Mouse (Mus musculus) limb, embryonic 10.5 days (tissue): ENCODE measurements at regions not wholly inside any gene's neighbourhood (a gene's known extent, or its start where the extent isn't known, plus 50 kb on each side); places are given as distances from the start of the nearest gene placed in this dataset.

ENCODE experiments used
- DNase-seq: peaks from one replicate; pipeline ENCODE4 v3.0.0-alpha.2; 2017; ENCODE audit warnings: low spot score
- H3K27ac ChIP-seq: fragments of 300-500 bp; sonication (generic); 2 replicates; pipeline ENCODE4 v1.5.1; 2016; ENCODE audit warnings: mild to moderate bottlenecking
- H3K27me3 ChIP-seq: fragments of 300-500 bp; sonication (generic); 2 replicates; pipeline ENCODE4 v1.6.1; 2016; ENCODE audit warnings: low read depth, mild to moderate bottlenecking; ENCODE audit not compliant: poor library complexity, severe bottlenecking
- H3K36me3 ChIP-seq: fragments of 300-500 bp; sonication (generic); 2 replicates; pipeline ENCODE4 v1.6.1; 2016; ENCODE audit warnings: mild to moderate bottlenecking, moderate library complexity
- H3K4me1 ChIP-seq: fragments of 300-500 bp; sonication (generic); 2 replicates; pipeline ENCODE4 v1.6.1; 2016
- H3K4me3 ChIP-seq: fragments of 300-500 bp; sonication (generic); 2 replicates; pipeline ENCODE4 v1.5.1; 2016; ENCODE audit warnings: mild to moderate bottlenecking, moderate library complexity
- H3K9me3 ChIP-seq: fragments of 300-500 bp; sonication (generic); replicated peaks from 2 replicates; pipeline ENCODE4 v1.6.1; 2016; ENCODE audit warnings: mild to moderate bottlenecking
- WGBS: fragments of 180-500 bp; shearing (Covaris S2); methylation state at CpG from one replicate; pipeline ENCODE4 v1.1.7; 2016; 5-methylcytosine and 5-hydroxymethylcytosine counted together

DNA sequence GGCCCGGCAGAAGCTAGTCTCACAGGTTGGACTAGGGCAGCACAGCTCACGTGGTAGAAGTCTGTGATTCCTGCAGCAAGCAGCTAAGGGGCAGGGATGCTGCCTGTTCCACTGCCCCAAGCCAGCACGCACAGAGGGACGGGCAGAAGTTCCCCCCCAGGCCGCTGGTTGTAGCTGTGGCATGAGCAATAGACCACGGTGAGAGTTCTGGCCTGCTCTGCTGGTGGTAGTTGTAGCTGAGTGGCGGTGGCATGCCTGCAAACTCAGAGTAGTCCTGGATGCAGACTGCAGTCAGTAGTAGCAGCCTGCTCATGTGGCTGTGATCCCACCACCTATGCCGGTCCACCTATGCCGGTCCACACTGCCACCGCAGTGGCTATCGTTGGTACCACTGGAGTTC lies 71.5 kb upstream of the Rpl39l start:
- WGBS: 94% methylated on average over 11 of the region's 11 CpGs
- no peaks in the 10 kb centered on the region for H3K9me3 ChIP-seq
- no peaks in the 10 kb centered on the region for H3K4me1 ChIP-seq
- no peak for DNase-seq
- H3K36me3 ChIP-seq: no peaks in the 10 kb centered on the region
- no peak overlapping the region for H3K27ac ChIP-seq
- H3K4me3 ChIP-seq: no peak overlapping the region
- H3K27me3 ChIP-seq: no peaks in the 10 kb centered on the region

DNA sequence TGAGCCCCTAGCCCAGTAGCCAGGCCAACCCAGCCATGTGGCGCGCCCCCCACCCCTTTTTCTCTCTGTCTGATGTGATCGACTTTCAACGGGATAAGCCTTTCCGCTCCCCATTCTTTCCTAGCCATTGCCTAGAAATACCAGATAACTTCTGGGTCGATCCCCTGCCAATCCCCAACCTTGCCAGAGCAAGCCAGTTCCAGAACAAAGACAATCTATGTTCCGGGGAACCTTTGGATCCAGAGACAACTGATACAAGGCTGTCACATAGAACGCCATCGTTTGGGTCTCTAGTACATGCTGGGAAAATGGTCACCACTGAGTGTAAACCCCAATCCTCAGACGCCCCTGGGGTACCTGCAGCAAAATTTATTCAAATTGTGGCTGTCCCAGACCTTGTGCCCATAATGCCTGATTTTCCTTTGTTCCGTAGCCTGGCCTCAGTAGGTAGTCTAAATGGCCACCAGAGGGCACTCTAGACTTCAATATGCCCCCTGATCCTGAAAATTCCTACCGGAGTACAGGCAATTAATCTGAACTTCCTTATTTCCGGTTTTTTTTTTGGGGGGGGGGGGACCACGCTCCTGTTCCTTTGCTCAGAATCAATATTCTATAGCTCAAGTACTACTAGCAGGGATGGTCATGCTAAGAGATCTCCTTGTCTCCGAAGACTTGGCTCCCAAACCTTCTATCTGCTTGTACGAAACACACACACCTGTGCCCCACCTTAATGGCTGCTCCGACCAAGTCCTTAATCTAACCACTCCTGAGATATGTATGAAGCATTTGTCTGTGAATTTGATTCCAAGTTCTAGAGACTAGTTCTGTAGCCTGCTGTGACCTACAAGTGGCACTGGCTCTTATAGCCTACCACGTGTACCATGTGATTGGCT lies 81.3 kb upstream of the Rpl39l start:
- Histone ChIP-seq H3K36me3 (no peaks in the 10 kb centered on the region), H3K27ac (peak overlapping the region; percentile 75; the same call in 1 of the 2 replicates), H3K4me3 (no peak overlapping the region), H3K9me3 (no peaks in the 10 kb centered on the region), H3K27me3 (no peaks in the 10 kb centered on the region), H3K4me1 (no peaks in the 10 kb centered on the region)
- 60% methylated on average over 18 of the region's 18 CpGs for WGBS
- peak; percentile 56 for DNase-seq

DNA sequence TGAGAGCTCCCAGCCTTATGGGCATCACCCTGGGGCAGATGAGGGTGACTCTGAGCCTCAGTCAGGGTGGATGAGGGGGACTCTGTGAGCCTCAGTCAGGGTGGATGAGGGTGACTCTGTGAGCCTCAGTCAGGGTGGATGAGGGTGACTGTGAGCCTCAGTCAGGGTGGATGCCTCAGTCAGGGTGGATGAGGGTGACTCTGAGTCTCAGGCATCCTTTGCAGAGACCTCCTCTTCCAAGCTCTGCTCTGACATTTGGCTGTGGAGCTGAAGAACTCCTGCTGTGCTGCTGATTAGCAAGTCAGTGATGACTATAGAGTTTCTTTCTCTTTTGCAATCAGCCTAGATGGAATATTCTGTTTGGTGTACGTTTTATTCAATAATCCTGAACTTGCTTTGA lies 83.7 kb upstream of the Rpl39l start:
- H3K27me3 ChIP-seq: no peaks in the 10 kb centered on the region
- H3K36me3 ChIP-seq: no peaks in the 10 kb centered on the region
- 47% methylated on average over 1 of the region's 1 CpGs for WGBS
- H3K9me3 ChIP-seq: no peaks in the 10 kb centered on the region
- no peaks in the 10 kb centered on the region for H3K4me1 ChIP-seq
- peak; percentile 15 for DNase-seq
- no peak overlapping the region for H3K27ac ChIP-seq
- H3K4me3 ChIP-seq: no peak overlapping the region

DNA sequence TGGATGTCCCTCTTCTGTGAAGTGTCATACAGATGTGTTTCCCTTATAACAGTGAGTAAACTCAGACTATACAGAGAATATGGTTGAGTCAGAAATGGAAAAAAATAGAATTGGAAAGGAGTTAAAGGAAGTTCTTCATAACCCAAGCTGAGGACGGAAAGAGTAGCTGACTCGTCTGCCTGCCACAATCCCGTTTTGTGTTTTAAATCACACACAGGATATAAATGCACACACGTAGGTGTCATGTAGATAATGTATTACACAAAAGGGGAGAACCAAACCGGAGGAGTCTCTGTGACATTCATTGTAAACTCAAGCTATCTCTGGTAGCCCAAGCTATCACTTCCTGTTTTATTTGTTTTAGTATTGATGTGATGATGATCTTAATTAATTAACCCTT lies 84.6 kb upstream of the Rpl39l start:
- no peaks in the 10 kb centered on the region for H3K36me3 ChIP-seq
- 80% methylated on average over 5 of the region's 5 CpGs for whole genome bisulfite sequencing
- peak; percentile 2 for DNase-seq

GRCm38 (mm10) chr16:10081751-10082150 lies 86.4 kb upstream of the Grin2a start:
- no peaks in the 10 kb centered on the region for H3K36me3 ChIP-seq
- no peak overlapping the region for H3K27ac ChIP-seq
- no peaks in the 10 kb centered on the region for H3K27me3 ChIP-seq
- WGBS: 69% methylated on average over 2 of the region's 2 CpGs
- H3K4me3 ChIP-seq: no peak overlapping the region
- H3K9me3 ChIP-seq: no peaks in the 10 kb centered on the region
- DNase-seq: no peak
- H3K4me1 ChIP-seq: no peaks in the 10 kb centered on the region

More for the DNA sequence above, 84.6 kb upstream of the Rpl39l start:
- H3K4me1 ChIP-seq: no peaks in the 10 kb centered on the region
- no peak overlapping the region for H3K4me3 ChIP-seq
- H3K27me3 ChIP-seq: no peaks in the 10 kb centered on the region
- H3K9me3 ChIP-seq: no peaks in the 10 kb centered on the region
- no peak overlapping the region for H3K27ac ChIP-seq

DNA sequence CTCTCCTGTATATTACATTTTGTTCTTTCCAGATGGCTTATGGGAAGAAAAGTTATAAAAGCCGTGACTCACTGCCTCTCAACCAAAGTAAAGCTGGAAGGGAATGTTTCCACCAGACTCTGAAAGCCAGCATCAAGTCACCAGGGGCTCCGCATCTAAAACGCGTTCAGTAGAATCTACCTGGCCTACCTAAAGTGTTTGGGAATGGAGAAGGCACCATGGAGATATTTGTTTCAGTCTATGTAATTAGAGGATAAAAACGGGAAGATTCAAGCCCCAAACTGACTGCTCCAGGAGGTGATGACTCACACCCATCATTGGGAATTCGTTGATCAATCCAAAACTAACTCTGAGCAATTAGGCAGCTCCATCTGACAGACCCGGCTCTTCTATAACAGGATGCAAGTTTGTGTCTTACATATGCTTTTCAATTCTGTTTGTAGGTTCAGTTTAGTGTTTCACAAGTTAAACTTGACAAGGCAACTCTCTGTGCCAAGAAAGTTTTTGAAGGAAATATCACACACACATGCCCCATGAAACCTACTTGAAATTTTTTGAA lies 84.8 kb upstream of the Grin2a start:
- no peaks in the 10 kb centered on the region for H3K36me3 ChIP-seq
- DNase-seq: no peak
- 87% methylated on average over 7 of the region's 7 CpGs for WGBS

GRCm38 (mm10) chr16:10073158-10073557 lies 77.8 kb upstream of the Grin2a start:
- no peak overlapping the region for H3K4me3 ChIP-seq
- no peaks in the 10 kb centered on the region for H3K27me3 ChIP-seq
- H3K27ac ChIP-seq: no peak overlapping the region
- 25% methylated on average over 6 of the region's 6 CpGs for WGBS
- no peaks in the 10 kb centered on the region for H3K9me3 ChIP-seq
- no peaks in the 10 kb centered on the region for H3K36me3 ChIP-seq
- H3K4me1 ChIP-seq: no peaks in the 10 kb centered on the region
- peak; percentile 72 for DNase-seq

More for the DNA sequence above, 84.8 kb upstream of the Grin2a start:
- Histone ChIP-seq H3K4me3 (no peak overlapping the region), H3K4me1 (no peaks in the 10 kb centered on the region), H3K27me3 (no peaks in the 10 kb centered on the region), H3K27ac (no peak overlapping the region), H3K9me3 (no peaks in the 10 kb centered on the region)

- H3K9me3 ChIP-seq: no peaks in the 10 kb centered on the region
- no peak overlapping the region for H3K4me3 ChIP-seq
- WGBS: 77% methylated on average over 8 of the region's 8 CpGs
- H3K36me3 ChIP-seq: no peaks in the 10 kb centered on the region
- H3K4me1 ChIP-seq: no peaks in the 10 kb centered on the region
- no peak for DNase-seq
- H3K27me3 ChIP-seq: no peaks in the 10 kb centered on the region
- no peak overlapping the region for H3K27ac ChIP-seq
These were observed 68.1 kb upstream of the Grin2a start for GRCm38 (mm10) chr16:10063491-10063890.

DNA sequence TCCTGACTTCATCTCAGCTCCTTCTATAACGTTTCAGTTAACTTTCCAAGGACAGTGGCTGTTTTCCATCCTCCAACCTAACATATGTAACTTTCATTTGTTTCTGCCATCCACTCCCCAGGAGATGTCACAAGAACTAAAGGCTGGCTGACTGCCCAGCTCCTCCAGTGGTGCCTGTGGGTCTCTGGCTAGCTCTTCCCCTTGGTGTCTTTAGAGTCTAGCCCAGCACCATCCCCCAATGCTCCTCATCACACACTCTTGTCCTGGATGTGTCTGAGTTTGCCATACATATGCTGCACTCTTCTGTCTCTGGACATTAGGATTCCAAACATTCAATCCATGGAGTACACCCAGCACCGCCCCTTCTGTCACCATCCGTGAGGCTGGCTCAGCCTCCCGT lies 62.7 kb upstream of the Grin2a start:
- H3K4me1 ChIP-seq: no peaks in the 10 kb centered on the region
- no peaks in the 10 kb centered on the region for H3K9me3 ChIP-seq
- WGBS: 81% methylated on average over 4 of the region's 4 CpGs
- H3K36me3 ChIP-seq: no peaks in the 10 kb centered on the region
- no peak overlapping the region for H3K4me3 ChIP-seq
- H3K27me3 ChIP-seq: no peaks in the 10 kb centered on the region
- no peak for DNase-seq
- no peak overlapping the region for H3K27ac ChIP-seq
